Mouse (Mus musculus) left cerebral cortex, postnatal 4 days (tissue): ENCODE results near the gene Rpap3. TPM values are rescaled to one million over a fixed set of nuclear protein-coding genes. Genes with fewer than 3 reads are reported as not detected.
"Not testable (repeated sequence)": the region's sequence is repeated elsewhere in the genome, so short reads cannot be mapped to it uniquely, and the experiment has no call there.

Source experiments
- DNase-seq: peaks from one replicate; pipeline ENCODE4 v3.0.0-alpha.2; 2022
- intact Hi-C: fragments of 180-260 bp; cut with DNase I; formaldehyde crosslinking; loops from one replicate; pipeline ENCODE4 v1.15.1; 2025
- total RNA-seq, 2 experiments: library from RNA; stranded (reverse); gene quantifications; 2 replicates each; pipeline ENCODE4 v1.2.3; 2021

The Rpap3 gene
- total RNA-seq, 2 experiments from 2014 or later, result 33.8 to 34.6 TPM

DNA sequence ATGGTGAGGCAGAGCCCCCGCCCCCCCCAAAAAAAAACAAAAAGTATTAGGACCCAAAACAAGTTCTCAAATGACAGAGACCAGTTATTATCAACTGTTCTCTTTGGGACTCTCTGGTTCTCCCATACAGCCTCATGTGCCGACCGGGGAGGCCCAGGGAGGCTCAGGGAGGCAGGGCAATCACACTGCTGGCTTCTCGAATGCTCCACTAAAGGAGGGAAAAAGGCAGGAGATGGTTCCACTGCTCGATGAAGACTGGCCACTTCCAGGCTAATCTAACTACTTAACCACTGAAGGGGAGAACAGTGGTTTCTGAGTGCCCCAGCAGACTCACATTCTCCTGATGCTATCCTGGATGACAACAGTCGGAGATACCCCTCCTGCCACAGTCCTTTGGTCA, 6.9 kb upstream of the Rpap3 start:
- no peak for DNase-seq
- intact Hi-C loops, result no loop called here

DNA sequence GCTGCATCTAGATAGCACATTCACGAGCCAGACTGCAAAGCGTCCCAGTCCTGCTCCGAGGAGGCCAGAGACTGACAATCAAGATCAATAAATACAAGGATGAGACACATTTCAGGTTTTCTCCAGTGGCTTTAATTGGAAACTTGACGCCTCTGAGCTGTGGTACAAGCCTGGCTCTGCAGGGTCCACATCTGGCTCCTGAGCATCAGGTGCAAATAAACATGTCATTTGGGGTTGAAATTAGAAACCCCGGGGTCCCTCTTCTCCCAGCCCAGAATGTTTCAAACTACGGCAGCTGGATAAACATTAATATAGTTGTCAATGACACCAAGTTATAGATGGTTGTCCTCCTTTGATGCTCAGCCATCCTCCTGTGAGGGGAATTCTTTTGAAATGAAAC, 5.3 kb upstream of the Rpap3 start:
- intact Hi-C loops, result no loop called here
- DNase-seq, result no peak

DNA sequence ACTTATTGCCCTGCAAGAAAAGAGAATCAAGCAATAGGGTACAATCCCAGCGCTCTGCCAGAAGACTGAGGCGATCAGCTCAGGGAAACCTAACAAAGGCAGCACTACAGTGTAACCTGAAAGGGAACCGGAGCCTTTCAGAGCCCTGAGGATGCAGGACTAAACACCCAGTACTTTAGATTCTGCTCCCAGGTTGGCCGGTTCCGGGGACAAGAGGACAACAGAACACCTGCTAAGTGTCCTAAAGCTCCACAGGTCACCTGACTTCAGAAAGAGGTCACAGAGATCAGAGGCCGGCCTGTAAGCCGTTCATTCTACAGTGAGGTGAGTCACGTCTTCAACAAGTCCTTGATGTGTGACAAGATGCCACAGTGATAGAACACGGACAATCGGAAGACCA, 9.0 kb downstream of the Rpap3 start:
- intact Hi-C loops, result no loop called here
- no peak for DNase-seq

DNA sequence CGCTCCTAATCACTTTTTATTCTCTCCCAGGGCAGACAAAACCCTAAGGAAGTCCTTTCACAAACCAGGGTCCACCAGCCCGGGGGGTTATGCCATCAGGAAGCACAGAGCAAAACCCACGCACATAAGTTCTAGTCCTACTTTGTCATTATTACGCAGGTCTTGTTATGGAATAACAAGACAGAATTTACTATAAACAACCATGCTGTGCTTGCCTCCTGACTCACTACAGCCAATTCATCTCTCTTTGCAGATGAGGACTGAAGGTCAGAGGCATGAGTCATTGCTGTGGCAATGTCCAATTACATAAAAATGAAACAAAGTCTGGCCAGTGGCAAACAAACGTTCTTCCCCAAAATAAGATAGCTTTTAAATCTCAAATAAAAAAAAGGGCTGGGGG, 12.2 kb downstream of the Rpap3 start:
- intact Hi-C loops, result no loop called here

DNA sequence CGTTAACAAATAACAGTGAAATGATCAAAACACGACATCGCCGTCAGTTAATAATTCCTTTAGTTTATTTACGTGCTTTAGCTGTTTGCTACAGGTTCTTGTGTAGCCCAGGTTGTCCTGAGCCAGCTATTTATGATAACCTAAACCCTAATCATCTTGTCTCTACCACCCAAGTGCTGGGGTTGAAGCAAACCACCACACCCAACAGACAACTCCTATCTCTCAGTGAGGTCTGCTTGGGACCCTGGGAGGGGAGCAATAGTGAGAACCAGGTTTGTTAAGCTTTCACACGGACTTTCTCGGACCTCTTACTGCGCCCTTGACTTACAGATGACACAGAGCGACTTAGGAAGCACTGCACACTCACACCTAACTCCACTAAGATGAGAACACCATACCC, 21.5 kb downstream of the Rpap3 start:
- intact Hi-C loops, result no loop called here
- no peak for DNase-seq

More for the DNA sequence above, 12.2 kb downstream of the Rpap3 start:
- DNase-seq, result no peak

DNA sequence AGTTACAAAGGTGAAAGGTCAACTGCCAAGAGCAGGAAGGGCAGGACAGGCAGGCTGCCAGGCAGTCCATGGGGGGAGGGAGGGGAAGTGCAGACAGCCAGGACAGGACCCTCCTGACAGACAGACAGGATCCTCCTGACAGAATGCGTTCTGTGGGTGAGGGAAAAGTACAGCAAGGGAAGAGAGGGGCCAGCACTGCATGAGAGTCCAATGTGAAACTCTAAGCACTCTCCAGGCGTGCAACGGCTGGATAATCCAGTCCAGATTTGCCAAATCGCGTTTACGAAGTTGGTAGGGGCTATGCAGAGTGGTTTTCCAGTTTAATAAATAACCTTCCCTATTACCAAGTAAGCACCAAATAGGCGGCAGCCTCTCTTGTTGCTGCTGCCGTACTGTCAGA, 23.6 kb downstream of the Rpap3 start:
- intact Hi-C loops, result no loop called here
- no peak for DNase-seq

DNA sequence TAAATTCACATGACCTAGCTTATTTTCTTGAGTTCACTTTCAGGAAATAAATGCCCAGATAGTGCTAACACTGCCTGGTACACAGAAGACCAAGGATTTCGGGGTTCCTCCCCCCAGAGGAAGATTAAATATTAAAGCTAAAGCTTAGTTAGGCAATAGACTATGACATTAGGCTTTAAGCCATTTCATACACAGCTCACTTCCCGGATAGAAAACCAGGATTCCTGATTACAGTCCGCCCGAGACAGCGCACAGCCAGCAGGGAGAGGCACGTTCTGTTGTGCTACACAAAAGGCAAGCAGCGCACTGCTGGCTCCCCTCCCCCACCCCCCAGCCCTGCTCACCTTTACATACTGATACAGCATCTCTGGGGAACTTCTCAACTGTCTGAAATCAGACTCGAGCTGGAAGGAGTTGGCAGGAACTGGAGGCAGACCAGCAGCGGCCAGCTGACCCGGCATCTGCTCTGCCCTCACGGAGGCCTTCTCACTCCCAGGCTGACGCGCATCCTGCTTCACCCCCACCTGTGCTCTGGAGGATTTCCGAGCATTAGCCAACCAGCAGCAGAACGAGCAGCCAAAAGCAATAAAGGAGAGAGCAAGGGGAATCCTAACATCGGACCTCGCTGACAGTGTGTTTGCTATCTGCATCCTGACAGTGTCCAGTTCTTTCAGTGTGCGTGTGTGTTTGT, 25.5 kb downstream of the Rpap3 start:
- intact Hi-C loops, result no loop called here

DNA sequence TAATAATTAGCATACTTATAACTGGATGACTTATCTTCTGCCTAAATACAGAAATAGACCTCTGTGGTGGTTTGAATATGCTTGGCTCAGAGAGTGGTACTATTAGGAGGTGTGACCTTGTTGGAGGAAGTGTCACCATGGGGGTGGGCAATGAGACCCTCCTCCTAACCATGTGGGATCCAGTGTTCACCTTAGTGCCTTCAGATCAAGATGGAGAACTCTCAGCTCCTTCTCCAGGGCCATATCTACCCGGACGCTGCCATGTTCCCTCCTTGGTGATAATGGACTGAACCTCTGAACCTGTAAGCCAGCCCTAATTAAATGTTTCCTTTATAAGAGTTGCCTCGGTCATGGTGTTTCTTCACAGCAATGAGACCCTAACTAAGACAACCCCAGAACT, 28.3 kb downstream of the Rpap3 start:
- intact Hi-C loops, result no loop called here
- DNase-seq, result no peak

More for the DNA sequence above, 25.5 kb downstream of the Rpap3 start:
- DNase-seq, result no peak

DNA sequence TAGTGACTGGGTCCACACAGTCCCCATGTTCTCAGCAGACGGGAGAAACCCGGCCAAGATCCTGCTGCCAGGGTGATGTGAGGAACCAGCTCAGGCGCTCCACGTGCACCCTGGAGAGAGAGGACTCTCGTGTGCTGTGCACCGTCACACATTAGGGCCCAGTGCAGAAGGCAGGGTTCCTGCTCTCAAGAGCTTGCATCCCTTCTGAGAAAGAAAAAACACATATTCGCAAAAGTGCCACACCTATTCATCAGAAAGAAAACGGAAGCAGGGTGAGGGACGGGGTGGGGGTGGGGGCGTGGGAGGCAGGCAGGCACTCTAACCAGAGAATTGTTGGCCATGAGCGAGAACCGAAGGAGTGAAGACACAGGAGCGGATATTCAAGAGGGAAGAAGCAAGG, 29.7 kb downstream of the Rpap3 start:
- intact Hi-C loops, result no loop called here
- DNase-seq, result no peak

DNA sequence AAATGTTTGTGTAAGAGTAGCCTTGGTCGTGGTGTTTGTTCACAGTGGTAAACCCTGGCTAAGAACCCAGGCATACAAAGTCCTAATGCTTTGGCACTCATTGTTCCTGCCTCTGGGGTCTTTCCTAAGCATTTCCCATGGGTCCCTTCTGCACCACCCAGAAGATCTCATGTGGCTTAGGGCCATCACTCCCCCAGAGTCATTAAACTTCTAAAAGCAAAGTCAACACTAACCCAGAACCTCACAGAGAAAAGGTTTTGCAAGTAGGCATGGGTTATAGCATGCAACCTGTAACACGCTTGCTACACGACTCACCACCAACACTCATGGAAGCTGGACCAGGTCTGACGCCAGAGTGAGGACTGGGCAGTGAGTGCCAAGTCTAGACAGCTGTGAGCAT, 31.2 kb downstream of the Rpap3 start:
- no peak for DNase-seq
- intact Hi-C loops, result no loop called here

DNA sequence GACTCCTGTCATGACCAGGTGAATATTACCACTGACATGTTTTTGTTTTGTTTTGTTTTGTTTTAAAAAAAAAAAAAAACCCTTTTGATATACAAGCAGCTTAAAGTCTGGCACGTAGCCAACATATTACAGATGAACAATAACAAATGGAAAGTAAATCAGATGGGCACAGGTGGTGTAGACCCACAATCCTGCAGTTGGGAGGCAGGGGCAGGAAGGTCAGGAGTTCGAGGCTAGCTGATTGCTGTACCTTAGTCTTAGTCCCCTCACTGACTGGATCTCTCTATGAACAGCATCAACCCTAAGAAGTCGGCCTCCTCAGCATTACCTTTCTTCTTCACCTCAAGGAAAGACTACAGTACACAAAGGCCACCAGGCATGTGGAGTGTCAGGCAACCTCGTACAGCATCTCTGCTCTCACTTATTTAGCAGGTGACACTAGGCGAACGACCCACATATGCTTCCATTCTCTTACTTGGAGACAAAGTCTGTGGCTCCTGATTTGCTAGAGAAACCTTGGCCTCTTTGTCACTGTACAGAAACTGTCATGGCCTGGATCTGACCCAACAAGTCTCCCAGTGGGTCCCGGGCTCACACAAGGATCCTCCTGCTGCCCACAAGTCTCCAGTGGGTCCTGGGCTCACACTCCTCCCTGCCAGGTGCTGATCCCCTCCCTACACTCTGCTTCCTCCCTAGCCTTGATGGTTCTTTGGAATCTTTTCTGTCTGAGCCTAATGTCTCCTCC, 32.2 kb downstream of the Rpap3 start:
- DNase-seq, result no peak
- intact Hi-C loops, result no loop called here

DNA sequence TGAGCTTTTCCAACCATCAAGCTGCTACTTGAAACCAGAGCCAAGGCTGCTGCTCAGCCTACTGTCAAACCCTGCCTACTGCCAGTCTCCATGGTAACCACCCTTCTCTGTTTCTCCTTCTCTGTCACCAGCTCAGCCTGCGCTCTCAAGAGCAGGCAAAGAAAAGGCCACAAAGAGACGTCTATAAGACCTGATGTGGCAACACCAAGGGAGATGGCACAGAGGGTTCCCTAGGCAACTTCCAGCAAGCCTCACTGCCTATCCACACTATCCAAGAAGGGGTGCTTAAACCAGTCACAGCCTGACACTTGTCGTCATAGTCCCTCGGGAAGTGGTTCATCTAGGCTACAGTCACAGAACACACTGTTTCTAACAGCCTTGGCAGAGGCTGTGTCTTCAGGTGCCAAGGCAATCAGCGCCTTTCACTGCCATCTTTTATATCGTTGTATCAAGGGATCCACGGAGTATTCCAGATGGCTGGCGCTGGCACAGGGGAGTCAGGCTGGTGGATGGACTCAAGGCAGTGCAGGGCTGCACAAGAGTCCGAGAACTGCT, 33.3 kb downstream of the Rpap3 start:
- intact Hi-C loops, result no loop called here
- DNase-seq, result peak; percentile 92

DNA sequence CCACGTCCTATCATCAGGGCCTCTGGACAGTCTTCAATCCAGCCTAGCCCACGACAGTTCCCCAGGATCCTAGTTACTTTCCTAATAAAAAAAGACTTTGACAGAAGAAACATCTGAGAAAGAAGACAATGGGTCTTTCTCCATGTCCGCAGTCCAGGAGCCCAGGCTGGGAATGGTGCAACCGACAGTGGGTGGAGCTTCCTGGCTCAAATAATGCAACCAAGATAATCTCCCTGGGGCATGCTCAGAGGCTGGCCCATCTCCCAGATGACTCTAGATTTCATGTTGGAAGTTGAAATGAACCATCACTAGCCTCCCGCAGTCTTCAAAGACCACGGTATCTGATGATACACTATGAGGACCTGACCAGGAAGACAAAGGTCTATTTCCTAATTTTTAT, 35.1 kb downstream of the Rpap3 start:
- intact Hi-C loops, result no loop called here
- no peak for DNase-seq

DNA sequence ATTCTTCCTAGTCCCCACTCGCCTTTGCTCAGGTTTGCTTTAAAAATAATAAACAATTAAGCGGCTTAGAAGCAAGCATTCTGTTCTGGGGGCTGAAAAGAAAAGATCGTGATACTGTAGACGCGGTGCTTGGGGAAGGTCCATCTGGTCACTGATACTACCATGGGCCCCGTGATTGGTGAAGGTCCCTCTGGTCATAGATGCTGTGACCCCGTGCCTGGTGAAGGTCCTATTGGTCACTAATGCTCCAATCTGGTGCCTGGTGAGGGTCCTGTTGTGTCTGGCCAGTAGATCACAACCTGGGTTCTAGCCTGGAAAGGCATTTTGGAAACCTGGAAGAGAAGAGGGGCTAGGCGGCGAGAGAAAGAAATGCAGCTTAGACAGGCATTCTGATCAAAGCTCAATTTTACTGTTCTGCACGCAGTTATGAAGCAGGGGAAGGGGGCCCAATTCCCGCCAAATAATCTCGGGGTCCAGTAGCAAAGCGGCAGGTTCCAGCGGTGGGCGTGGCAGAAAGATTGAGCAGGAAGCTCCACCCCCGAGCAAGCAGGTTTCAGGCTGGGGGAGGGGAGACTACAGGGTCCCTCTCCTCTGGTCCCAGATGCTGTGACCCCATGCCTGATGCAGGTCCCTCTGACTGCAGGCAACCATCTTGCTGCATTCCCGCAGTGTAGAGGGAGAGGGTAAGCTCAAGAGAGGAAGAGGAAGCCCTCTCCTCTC, 37.3 kb downstream of the Rpap3 start:
- intact Hi-C loops, result loop anchor here (10.0 kb wide), 1 partner anchor 214 kb away; no protein-coding TSS in a partner anchor
- DNase-seq, result not testable (repeated sequence)

DNA sequence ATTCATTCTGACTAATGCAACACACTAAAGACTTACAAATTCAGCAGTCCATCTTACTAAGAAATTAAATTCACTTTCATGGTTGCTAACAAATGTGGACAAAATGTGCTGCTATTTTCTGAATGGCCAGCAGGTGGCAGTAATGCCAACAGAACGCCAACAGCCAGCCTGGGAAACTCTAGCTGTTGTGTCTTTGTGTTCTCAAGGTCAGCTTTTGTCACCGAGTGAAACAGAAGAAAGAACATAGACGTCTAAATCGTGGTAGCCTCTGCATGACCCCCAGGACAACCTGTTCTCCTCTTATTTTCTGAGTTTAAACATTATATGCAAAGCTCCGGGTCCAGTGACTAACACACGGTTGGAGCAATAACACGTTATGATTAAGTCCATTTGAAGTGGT, 38.2 kb downstream of the Rpap3 start:
- peak; percentile 63 for DNase-seq
- intact Hi-C loops, result loop anchor here (10.0 kb wide), 1 partner anchor 213 kb away; no protein-coding TSS in a partner anchor

DNA sequence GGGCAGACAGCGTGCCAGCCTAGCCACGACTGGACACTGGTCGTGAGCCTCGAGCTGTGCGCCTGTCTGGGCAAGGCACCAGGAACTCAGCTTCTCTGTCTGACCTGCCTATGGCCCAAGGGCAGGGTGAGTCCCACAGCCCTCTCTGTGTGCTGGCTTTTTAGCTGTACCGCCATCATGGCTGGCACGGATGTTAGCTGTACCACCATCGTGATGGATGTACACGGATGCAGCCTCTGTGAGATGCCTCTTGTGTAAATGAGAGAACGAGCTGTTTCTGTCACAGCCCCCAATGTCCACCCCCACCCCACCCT, 39.2 kb downstream of the Rpap3 start:
- intact Hi-C loops, result loop anchor here (10.0 kb wide), 1 partner anchor 212 kb away; no protein-coding TSS in a partner anchor
- no peak for DNase-seq

DNA sequence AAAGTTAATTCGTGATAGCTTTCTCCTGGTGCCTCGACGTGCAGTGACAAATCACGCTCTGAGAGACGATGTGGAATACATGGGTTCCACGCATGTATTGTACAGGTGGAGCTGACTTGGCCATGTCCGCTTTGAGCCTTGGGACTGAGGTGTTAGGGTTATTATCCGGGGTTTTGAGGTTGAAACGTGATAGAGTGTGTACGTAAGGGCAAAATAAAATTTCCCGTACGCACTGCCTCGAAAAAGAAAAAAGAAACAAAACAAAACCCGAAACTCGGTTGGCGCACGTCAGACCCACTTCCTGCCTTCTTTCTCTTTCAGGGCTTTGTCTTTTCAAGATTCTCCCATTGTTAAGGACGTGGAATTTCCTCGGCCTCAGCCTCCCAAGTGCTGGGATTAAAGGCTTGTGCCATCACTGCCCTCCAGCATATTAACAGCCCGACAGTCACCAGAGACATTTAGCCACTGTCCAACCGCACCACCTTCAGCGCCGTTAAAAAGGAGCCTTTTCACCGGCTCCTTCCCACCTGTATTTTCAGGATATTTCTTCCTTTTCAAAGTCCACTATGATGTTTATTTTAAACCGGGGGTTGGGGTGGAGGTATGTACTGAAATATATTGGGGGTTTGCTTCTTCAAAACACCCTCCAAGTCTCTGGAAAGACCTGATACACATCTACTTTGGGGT, 39.7 kb downstream of the Rpap3 start:
- intact Hi-C loops, result loop anchor here (2.0 to 10.0 kb wide), 2 partner anchors 211 to 471 kb away; no protein-coding TSS in a partner anchor

DNA sequence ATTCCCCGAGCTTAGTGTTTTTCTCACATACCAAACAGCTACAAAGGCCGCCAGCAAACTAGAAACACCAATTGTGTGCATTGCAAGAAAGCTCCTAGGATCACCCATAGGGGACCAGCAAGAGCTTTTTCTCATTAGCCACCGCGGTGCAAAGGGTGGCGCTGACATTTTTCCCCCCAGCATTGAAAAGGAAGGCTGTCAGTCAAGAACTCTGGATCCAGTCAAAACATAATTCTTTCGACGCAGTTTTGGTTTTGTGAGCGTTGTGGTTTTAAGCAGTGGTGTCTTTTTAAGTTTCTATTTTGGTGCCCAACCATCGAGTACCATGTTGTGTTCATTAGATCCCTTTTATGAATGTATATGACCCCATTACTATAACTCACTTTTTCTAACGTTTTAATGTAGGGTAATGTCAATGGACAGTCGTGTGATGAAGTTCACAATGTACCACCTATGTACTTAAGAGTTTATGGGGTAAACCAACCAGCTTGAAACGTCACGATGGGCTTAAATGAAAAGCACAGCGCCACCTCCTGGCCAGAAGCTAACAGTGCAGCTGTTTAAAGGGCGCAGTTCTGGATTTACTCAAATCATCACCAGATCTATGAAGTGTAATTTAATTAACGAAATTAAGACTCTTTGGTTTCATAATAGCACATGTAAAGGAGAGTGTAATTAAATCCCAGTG, 40.5 kb downstream of the Rpap3 start:
- intact Hi-C loops, result loop anchor here (2.0 to 10.0 kb wide), 2 partner anchors 210 to 470 kb away; no protein-coding TSS in a partner anchor

More for the DNA sequence above, 39.7 kb downstream of the Rpap3 start:
- DNase-seq, result no peak

DNA sequence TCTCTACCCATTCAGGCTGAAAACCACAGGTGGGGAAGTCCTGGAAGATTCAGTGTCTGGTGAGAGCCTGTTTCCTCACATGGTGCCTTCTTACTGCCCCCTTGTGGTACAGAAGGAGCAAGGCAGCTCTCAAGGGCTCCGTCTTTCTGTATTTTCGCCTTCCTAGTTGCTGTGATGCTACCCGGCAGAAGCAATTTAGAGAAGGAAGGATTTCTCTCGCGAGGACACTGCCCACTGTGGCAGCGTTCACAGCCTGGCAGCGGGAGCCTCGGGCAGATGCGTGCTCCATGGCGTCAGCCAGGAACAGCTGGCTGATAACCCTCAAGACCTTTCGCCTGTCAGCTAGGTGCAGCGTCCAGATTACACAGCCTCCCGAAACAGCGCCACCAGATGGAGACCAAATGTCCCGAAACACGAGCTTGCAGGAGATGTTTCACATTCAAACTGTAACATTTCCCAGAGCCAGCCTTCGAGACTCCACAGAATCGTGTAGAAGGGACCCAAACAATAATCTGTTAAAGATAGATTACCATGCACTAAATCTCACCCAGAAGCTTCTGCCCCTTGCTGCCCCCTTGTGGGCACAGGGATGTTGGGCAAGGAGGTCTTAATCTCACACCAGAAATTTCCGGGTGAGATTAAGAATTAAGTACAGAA, 41.7 kb downstream of the Rpap3 start:
- DNase-seq, result peak; percentile 80
- intact Hi-C loops, result loop anchor here (2.0 to 10.0 kb wide), 2 partner anchors 209 to 469 kb away; no protein-coding TSS in a partner anchor

More for the DNA sequence above, 40.5 kb downstream of the Rpap3 start:
- DNase-seq, result no peak
